Comparison of ENCODE assay signal across 10 mouse cellular contexts in genomic region chr8:115874789-115875188, GRCm38 (mm10).
A peak's percentile ranks its signal among the peaks of the same experiment; 100 is the strongest.
DNase-seq lines count a peak whose midpoint lies in the region; ATAC-seq and TF ChIP-seq lines count a peak whose summit lies in the region.
"Had no signal": no experiment of that assay in that cellular context is flagged by ENCODE, and none has a peak within 500 bp of the region (broad histone marks: within the 10 kb centered on the region; RNA-seq: fewer than 3 reads in every experiment).

No protein-coding gene starts in this region.

- 0 out of 2 replicates have a peak, but pooled peaks cover 3% of the 10 kb centered on the region for H3K4me1 ChIP-seq in hindbrain, postnatal 0 days (ENCODE audit: insufficient read depth, low read length)
- H3K4me1 ChIP-seq in hindbrain, embryonic 10.5 days (replicated peaks) = peaks cover 6% of the 10 kb centered on the region; the same call in 1 of the 2 replicates
- 0 out of 2 replicates have a peak, but pooled peaks cover 9% of the 10 kb centered on the region for H3K4me1 ChIP-seq in intestine, embryonic 16.5 days (ENCODE audit: control insufficient read depth, insufficient read depth, low read length)
- no peaks in the 10 kb centered on the region for H3K4me1 ChIP-seq in thymus, adult 2 months (replicated peaks; ENCODE audit: control insufficient read depth, insufficient read depth, low read length)

- ATAC-seq in hindbrain, postnatal 0 days = no peak
- peak; percentile 59 for ATAC-seq in intestine, embryonic 16.5 days

- H3K4me2 ChIP-seq in hindbrain, postnatal 0 days (ENCODE audit: low read depth, low read length) = no peak overlapping the region
- no peak overlapping the region for H3K4me2 ChIP-seq in intestine, embryonic 16.5 days (ENCODE audit: low read depth, low read length)
- H3K4me2 ChIP-seq: hindbrain, embryonic 15.5 days; liver, embryonic 11.5 days had no signal

- no peak overlapping the region for H3K4me3 ChIP-seq in hindbrain, postnatal 0 days (ENCODE audit: low read length)
- H3K4me3 ChIP-seq in hindbrain, embryonic 10.5 days = no peak overlapping the region
- H3K4me3 ChIP-seq in intestine, embryonic 16.5 days (ENCODE audit: low read length) = no peak overlapping the region
- H3K4me3 ChIP-seq in thymus, adult 2 months (ENCODE audit: control insufficient read depth, insufficient read depth, low read length) = no peak overlapping the region
- H3K4me3 ChIP-seq: hindbrain, embryonic 15.5 days had no signal

- no peaks in the 10 kb centered on the region for H3K9me3 ChIP-seq in hindbrain, postnatal 0 days (ENCODE audit: low read length)
- no peaks in the 10 kb centered on the region for H3K9me3 ChIP-seq in hindbrain, embryonic 10.5 days
- H3K9me3 ChIP-seq in intestine, embryonic 16.5 days (ENCODE audit: control insufficient read depth, low read length) = no peaks in the 10 kb centered on the region
- H3K9me3 ChIP-seq: hindbrain, embryonic 15.5 days had no signal

- TF ChIP-seq POLR2A in thymus, adult 2 months (IDR thresholded peaks at IDR 0.05; ENCODE audit: control insufficient read depth, extremely low read depth, insufficient read depth, low read length, poor library complexity) = no peak

- DNase-seq in hindbrain, postnatal 0 days (ENCODE audit: low spot score) = peak; percentile 78
- no peak for DNase-seq in hindbrain, embryonic 10.5 days (ENCODE audit: low spot score)
- peak; percentile 2 for DNase-seq in brain, adult 2 months (ENCODE audit: low read depth, low spot score)
- DNase-seq in lung, postnatal 36 days = peak; percentile 15
- no peak for DNase-seq in thymus, adult 2 months
- DNase-seq in B cell, adult 2 months = no peak
- no peak for DNase-seq in adrenal gland, adult 8-10 months

- no peak overlapping the region for H3K9ac ChIP-seq in hindbrain, postnatal 0 days (replicated peaks; ENCODE audit: low read length)
- no peak overlapping the region for H3K9ac ChIP-seq in intestine, embryonic 16.5 days (ENCODE audit: low read depth, low read length)
- H3K9ac ChIP-seq: hindbrain, embryonic 15.5 days had no signal

- no peak overlapping the region for H3K27ac ChIP-seq in hindbrain, postnatal 0 days
- no peak overlapping the region for H3K27ac ChIP-seq in hindbrain, embryonic 10.5 days
- peak overlapping the region; percentile 7; the same call in 1 of the 2 replicates for H3K27ac ChIP-seq in intestine, embryonic 16.5 days (ENCODE audit: low read length)
- H3K27ac ChIP-seq in thymus, adult 2 months (ENCODE audit: control insufficient read depth, insufficient read depth, low read length) = no peak overlapping the region
- H3K27ac ChIP-seq: hindbrain, embryonic 15.5 days had no signal

- no peaks in the 10 kb centered on the region for H3K27me3 ChIP-seq in hindbrain, postnatal 0 days (ENCODE audit: insufficient read depth, low read length)
- no peaks in the 10 kb centered on the region for H3K27me3 ChIP-seq in hindbrain, embryonic 10.5 days (ENCODE audit: insufficient read depth, poor library complexity, severe bottlenecking)
- H3K27me3 ChIP-seq in intestine, embryonic 16.5 days (replicated peaks; ENCODE audit: control insufficient read depth, insufficient read depth, low read length) = no peaks in the 10 kb centered on the region
- H3K27me3 ChIP-seq in thymus, adult 2 months (ENCODE audit: control insufficient read depth, insufficient read depth, low read length) = no peaks in the 10 kb centered on the region
- H3K27me3 ChIP-seq: hindbrain, embryonic 15.5 days had no signal

- no peak for TF ChIP-seq CTCF in hindbrain, postnatal 0 days (IDR thresholded peaks at IDR 0.05; ENCODE audit: low read depth)
- TF ChIP-seq CTCF in thymus, adult 2 months (IDR thresholded peaks at IDR 0.05; ENCODE audit: borderline replicate concordance, control insufficient read depth, extremely low read depth, insufficient read depth, low read length, poor library complexity) = no peak

- 40% methylated on average over 7 of the region's 7 CpGs for WGBS in hindbrain, postnatal 0 days
- WGBS in hindbrain, embryonic 10.5 days = 89% methylated on average over 7 of the region's 7 CpGs
- 39% methylated on average over 7 of the region's 7 CpGs for WGBS in intestine, embryonic 16.5 days
- 94% methylated on average over 7 of the region's 7 CpGs for WGBS in thymus, adult 2 months

- no peaks in the 10 kb centered on the region for H3K36me3 ChIP-seq in hindbrain, postnatal 0 days (ENCODE audit: insufficient read depth, low read length)
- H3K36me3 ChIP-seq in hindbrain, embryonic 10.5 days = no peaks in the 10 kb centered on the region
- H3K36me3 ChIP-seq in intestine, embryonic 16.5 days (ENCODE audit: control insufficient read depth, insufficient read depth, low read length) = no peaks in the 10 kb centered on the region
- no peaks in the 10 kb centered on the region for H3K36me3 ChIP-seq in thymus, adult 2 months (ENCODE audit: control insufficient read depth, insufficient read depth, low read length)
- H3K36me3 ChIP-seq: hindbrain, embryonic 15.5 days had no signal

Comparison
In these comparisons a context has a peak if more than half of its experiments do, and no peak if none do; other contexts are left out.
1. DNase-seq: peak in hindbrain, postnatal 0 days (single experiment), brain, adult 2 months (single experiment) and lung, postnatal 36 days (single experiment); none in hindbrain, embryonic 10.5 days (single experiment), thymus, adult 2 months (single experiment), B cell, adult 2 months (0 of 2) and adrenal gland, adult 8-10 months (single experiment).